Mouse (Mus musculus) neural tube, embryonic 13.5 days (tissue): ENCODE data around the gene Sox6. TPM values are rescaled to one million over a fixed set of nuclear protein-coding genes. Genes with fewer than 3 reads are reported as not detected.
A peak's percentile ranks its signal among the peaks of the same experiment; 100 is the strongest.

ENCODE experiments used
- ATAC-seq: fragments of 200-750 bp; cut with Nextera tagmentation; 2 replicates; pipeline ENCODE4 v1.8.0; 2017; ENCODE audit warnings: low read depth, mild to moderate bottlenecking, moderate TSS enrichment, moderate library complexity
- H3K27ac ChIP-seq: fragments of 300-500 bp; sonication (generic); replicated peaks from 2 replicates; pipeline ENCODE4 v1.5.1; 2015; ENCODE audit warnings: moderate library complexity, mild to moderate bottlenecking, inconsistent platforms
- H3K27me3 ChIP-seq: fragments of 300-500 bp; sonication (generic); 2 replicates; pipeline ENCODE4 v1.6.1; 2015; ENCODE audit warnings: mild to moderate bottlenecking, inconsistent platforms
- H3K36me3 ChIP-seq: fragments of 300-500 bp; sonication (generic); 2 replicates; pipeline ENCODE4 v1.6.1; 2015; ENCODE audit warnings: mild to moderate bottlenecking, inconsistent platforms
- H3K4me1 ChIP-seq: fragments of 300-500 bp; sonication (generic); replicated peaks from 2 replicates; pipeline ENCODE4 v1.6.1; 2015; ENCODE audit warnings: inconsistent platforms
- H3K4me2 ChIP-seq: fragments of 300-500 bp; sonication (generic); 2 replicates; pipeline ENCODE4 v1.6.1; 2015; ENCODE audit warnings: inconsistent platforms, mild to moderate bottlenecking, moderate library complexity
- H3K4me3 ChIP-seq: fragments of 300-500 bp; sonication (generic); 2 replicates; pipeline ENCODE4 v1.5.1; 2015; ENCODE audit warnings: mild to moderate bottlenecking, inconsistent platforms
- H3K9ac ChIP-seq: fragments of 300-500 bp; sonication (generic); 2 replicates; pipeline ENCODE4 v1.6.1; 2015; ENCODE audit warnings: moderate library complexity, mild to moderate bottlenecking, inconsistent platforms
- H3K9me3 ChIP-seq: fragments of 300-500 bp; sonication (generic); 2 replicates; pipeline ENCODE4 v1.6.1; 2016; ENCODE audit warnings: inconsistent platforms
- WGBS: fragments of 180-500 bp; shearing (Covaris S2); methylation state at CpG from one replicate; pipeline ENCODE4 v1.1.7; 2015; 5-methylcytosine and 5-hydroxymethylcytosine counted together
- polyA plus RNA-seq: library from polyadenylated mRNA; unstranded; fragments of >200 nt; fragmentation: Nextera tagmentation; extraction: Ambion mirVana; gene quantifications from 2 replicates; pipeline ENCODE4 v1.2.1, GENCODE M21; 2015

Gene Sox6
- polyA plus RNA-seq, 1 experiment from 2014 or later = 46.1 TPM

DNA sequence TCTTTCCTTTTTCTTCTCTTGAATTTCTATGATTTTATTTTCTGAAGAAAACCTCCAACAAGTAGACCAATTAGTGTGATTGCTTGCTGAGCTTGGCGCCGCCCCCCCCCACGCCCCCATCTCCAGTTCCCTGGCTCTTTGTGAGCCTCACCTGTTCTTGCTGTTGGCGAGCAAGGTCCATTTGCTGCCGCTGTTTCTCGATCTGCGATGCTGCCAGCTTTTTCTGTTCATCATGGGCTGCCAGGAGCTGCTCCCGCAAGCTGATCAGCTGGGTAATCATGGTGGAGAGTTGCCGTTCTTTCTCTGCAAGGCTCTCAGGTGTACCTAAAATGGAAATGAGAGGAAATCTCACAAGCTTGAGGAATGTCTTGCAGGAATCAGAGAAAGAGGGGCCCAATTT lies 376.5 kb downstream of the Sox6 start:
- Histone ChIP-seq H3K36me3 (no peaks in the 10 kb centered on the region), H3K9me3 (no peaks in the 10 kb centered on the region), H3K4me3 (no peak overlapping the region), H3K4me1 (peaks cover 26% of the 10 kb centered on the region), H3K9ac (no peak overlapping the region), H3K4me2 (no peak overlapping the region), H3K27me3 (peaks cover 42% of the 10 kb centered on the region), H3K27ac (no peak overlapping the region)
- ATAC-seq = no peak
- 84% methylated on average over 9 of the region's 9 CpGs for WGBS

DNA sequence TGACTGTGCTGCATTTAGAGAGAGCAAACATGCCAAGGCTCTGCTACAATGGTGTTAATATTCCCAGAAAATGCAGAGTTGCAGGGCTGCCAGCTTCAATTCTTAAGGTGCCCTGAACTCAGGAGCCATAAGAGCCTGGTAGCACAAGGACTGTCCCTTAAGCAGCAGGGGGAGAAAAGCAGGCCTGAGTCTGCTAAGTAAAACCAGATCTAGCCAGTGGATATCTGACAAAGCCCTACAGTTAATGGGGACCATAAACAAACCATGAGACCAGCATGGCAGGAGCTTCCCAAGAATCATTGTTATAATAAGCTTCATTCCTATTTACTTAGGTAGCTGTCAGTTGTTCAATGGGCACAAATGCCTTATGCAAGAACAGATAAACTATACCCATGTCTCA lies 391.9 kb downstream of the Sox6 start:
- Histone ChIP-seq H3K4me2 (no peak overlapping the region), H3K4me1 (peaks cover 20% of the 10 kb centered on the region), H3K27ac (no peak overlapping the region), H3K27me3 (peaks cover 13% of the 10 kb centered on the region; the same call in 1 of the 2 replicates), H3K4me3 (no peak overlapping the region), H3K9ac (no peak overlapping the region), H3K36me3 (no peaks in the 10 kb centered on the region), H3K9me3 (no peaks in the 10 kb centered on the region)
- ATAC-seq = no peak

DNA sequence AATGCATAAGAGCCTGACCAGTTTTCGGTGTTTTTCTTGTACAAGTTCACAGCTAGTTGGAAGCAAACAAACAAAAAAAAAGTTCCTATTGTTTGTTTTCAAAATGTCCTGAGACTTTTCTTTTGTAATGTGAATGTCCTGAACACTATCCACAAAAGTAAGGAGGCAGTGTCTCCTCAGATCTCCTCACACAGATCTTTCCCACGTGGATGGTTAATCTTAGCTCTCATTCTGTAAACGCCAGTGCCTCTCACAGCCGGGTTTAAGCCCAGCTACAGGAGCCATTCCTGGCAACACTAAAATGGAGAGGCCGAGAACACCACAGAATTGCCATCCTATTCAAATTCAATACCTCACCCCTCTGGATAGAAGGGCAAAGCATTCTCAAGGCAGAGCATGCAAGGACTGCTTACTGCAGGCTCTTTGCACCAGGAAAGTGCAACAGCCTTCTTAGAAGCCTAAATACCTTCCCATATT lies 392.6 kb downstream of the Sox6 start:
- Histone ChIP-seq H3K9ac (no peak overlapping the region), H3K9me3 (no peaks in the 10 kb centered on the region), H3K4me2 (no peak overlapping the region), H3K27ac (peak overlapping the region; percentile 28; the same call in 1 of the 2 replicates), H3K4me3 (no peak overlapping the region), H3K36me3 (no peaks in the 10 kb centered on the region), H3K4me1 (peaks cover 20% of the 10 kb centered on the region), H3K27me3 (peaks cover 13% of the 10 kb centered on the region; the same call in 1 of the 2 replicates)
- ATAC-seq = no peak
- 5% methylated on average over 5 of the region's 5 CpGs for WGBS

DNA sequence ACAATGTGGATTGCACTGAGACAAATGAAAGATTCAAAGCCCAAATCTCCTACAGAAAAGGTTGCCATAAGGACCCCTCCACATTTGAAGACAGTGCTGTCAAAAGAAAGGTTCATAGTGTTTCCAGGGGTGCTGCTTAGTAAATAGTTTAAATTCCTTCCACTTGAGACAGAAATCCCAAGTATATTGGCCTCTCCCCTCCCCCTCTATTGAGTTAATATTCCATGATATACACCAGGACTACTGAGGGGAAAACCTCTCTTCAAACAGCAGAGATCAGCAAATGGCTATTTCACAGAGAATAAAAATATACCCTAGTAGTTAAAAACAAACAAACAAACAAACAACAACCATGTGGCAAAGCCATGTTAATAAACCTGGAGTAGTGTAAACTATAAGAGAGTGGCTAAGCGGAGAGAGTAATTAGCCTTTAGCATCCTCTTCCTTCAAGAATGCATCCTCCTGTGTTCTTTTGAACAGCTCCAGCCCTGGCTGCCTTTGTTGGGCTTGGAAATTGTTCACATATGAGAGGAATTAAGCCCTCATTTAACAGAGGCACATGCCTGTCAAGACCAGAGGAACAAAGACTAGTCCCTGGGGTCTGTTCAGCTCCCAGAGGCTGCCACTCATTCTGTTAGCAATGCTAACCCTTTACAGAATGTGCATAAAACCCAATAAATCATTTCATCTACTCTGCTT lies 393.2 kb downstream of the Sox6 start:
- H3K27ac ChIP-seq = 0 out of 2 replicates have a peak overlapping the region, but pooled peaks have one; percentile 28
- no peak for ATAC-seq

DNA sequence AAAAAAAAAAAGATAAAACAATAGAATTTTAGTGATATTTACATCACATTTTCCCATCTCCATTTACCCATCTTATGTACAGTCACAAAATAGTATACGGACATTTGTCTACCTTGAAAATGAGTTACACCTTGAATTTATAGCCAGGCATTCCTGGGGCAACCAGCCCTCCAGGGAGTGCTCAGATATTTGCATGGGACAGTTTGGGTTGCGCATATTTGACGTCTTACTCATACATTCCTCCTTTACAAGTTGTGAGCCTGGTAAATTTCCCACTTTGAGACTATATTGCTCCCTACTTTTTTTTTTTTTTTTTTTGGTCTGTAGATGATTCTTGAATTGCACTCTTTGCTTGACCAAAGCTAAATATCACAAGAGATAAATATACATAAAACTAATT lies 407.9 kb downstream of the Sox6 start:
- Histone ChIP-seq H3K4me2 (no peak overlapping the region), H3K9me3 (no peaks in the 10 kb centered on the region), H3K4me1 (peaks cover 25% of the 10 kb centered on the region), H3K9ac (no peak overlapping the region), H3K27me3 (peaks cover 24% of the 10 kb centered on the region; the same call in 1 of the 2 replicates), H3K36me3 (no peaks in the 10 kb centered on the region), H3K4me3 (no peak overlapping the region), H3K27ac (no peak overlapping the region)
- no peak for ATAC-seq
- WGBS = 87% methylated on average over 3 of the region's 3 CpGs

More for the DNA sequence above, 393.2 kb downstream of the Sox6 start:
- H3K36me3 ChIP-seq = no peaks in the 10 kb centered on the region
- no peaks in the 10 kb centered on the region for H3K9me3 ChIP-seq
- no peak overlapping the region for H3K4me2 ChIP-seq
- peaks cover 20% of the 10 kb centered on the region for H3K4me1 ChIP-seq
- H3K27me3 ChIP-seq = peaks cover 13% of the 10 kb centered on the region; the same call in 1 of the 2 replicates
- WGBS = 15% methylated on average over 1 of the region's 1 CpGs
- H3K4me3 ChIP-seq = no peak overlapping the region
- no peak overlapping the region for H3K9ac ChIP-seq

DNA sequence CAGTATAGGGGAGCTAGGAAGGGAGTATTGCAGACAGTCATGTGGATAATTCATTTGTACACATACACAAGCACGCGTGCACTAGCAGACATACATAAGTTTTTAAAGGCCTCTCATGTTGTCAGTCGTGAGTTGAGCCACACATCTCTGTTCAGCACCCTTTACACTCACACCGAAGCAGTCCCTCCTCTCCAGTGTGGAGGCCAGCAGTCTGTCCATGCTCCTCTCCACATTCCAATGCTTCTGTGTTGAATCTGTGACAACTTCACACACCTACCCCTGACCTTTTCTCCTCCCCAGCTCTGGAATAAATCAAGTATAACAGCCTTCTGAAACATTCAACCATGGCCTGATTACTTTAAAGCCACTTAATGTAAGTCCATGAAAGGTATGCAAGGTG lies 408.3 kb downstream of the Sox6 start:
- no peak overlapping the region for H3K4me2 ChIP-seq
- no peak overlapping the region for H3K4me3 ChIP-seq
- H3K27ac ChIP-seq = no peak overlapping the region
- H3K4me1 ChIP-seq = peaks cover 29% of the 10 kb centered on the region
- H3K36me3 ChIP-seq = no peaks in the 10 kb centered on the region
- WGBS = 89% methylated on average over 4 of the region's 4 CpGs
- no peak overlapping the region for H3K9ac ChIP-seq
- no peak for ATAC-seq
- H3K27me3 ChIP-seq = peaks cover 24% of the 10 kb centered on the region; the same call in 1 of the 2 replicates
- no peaks in the 10 kb centered on the region for H3K9me3 ChIP-seq

DNA sequence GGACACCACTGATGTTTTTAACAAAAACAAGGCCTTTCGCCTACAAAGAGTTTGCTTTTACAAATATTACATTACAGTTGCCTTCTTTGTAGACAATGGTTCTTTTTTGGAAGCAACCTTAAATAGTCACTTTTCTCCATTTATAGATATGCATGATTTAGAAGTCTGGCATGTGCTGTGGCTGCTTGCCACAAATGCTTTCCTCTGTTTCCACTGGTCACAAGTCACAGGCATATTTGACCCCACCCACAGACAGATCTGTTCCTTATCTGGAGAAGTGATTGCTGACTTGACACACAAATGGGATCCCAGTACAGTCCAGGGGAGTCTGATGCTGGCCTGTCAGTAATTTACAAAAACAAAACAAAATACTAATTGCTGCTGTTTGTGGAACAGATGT lies 409.8 kb downstream of the Sox6 start:
- no peaks in the 10 kb centered on the region for H3K9me3 ChIP-seq
- H3K9ac ChIP-seq = no peak overlapping the region
- 94% methylated on average over 1 of the region's 1 CpGs for WGBS
- H3K36me3 ChIP-seq = no peaks in the 10 kb centered on the region
- peaks cover 29% of the 10 kb centered on the region; the same call in 1 of the 2 replicates for H3K27me3 ChIP-seq
- no peak overlapping the region for H3K4me3 ChIP-seq
- H3K27ac ChIP-seq = no peak overlapping the region
- ATAC-seq = no peak
- no peak overlapping the region for H3K4me2 ChIP-seq
- H3K4me1 ChIP-seq = peaks cover 44% of the 10 kb centered on the region

DNA sequence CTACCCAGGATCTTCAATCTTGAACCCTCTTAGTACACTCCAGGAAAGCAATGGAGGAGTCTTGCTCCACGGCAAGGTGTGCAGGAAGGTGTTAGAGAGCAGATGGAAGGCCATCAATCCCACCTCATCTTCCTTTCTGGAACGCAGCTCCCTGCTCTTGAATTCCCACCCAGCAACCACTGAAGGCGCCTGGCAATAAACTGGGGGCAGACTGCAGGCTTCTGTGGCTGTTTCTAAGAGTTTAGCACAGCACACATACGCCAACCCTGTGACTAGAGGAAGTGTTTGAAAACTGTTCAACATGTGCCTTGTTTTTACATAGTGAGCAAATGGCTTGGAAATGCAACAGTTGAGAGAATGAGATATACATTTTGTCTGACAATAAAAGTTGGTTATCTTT lies 412.6 kb downstream of the Sox6 start:
- Histone ChIP-seq H3K9ac (no peak overlapping the region), H3K4me1 (peaks cover 46% of the 10 kb centered on the region), H3K27ac (no peak overlapping the region), H3K27me3 (peaks cover 36% of the 10 kb centered on the region; the same call in 1 of the 2 replicates), H3K9me3 (no peaks in the 10 kb centered on the region), H3K36me3 (no peaks in the 10 kb centered on the region), H3K4me2 (no peak overlapping the region), H3K4me3 (no peak overlapping the region)
- 36% methylated on average over 4 of the region's 4 CpGs for WGBS
- no peak for ATAC-seq

DNA sequence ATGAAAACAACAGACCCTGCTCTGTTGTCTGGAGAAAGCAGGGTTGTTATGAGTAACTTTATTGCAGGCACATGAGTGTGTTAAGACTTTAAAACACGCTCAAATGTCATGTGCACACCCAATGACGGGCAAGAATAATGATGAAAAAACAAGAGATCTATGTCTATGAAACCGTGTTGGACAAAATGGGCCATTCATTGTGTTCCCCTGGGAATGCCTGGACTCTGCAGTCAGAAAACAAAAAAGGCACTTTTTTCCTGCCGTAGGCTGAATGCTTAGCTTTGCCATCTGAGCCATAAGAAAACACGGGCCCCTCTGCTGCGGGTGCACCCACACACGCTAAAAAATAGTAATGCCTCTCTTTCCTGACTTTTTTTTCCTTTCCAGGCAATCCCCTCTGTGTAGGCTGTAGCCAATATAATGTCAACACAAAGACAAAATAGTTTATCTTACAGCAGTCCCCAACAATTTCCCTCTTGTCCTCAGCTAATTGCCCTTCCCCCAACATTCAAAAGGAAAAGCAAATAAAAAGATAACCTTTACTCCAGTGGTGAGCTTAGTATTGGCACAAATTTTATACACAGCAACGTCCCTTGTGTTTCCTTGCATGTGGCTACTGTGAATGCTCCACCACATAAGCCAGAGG lies 413.6 kb downstream of the Sox6 start:
- H3K27me3 ChIP-seq = peaks cover 33% of the 10 kb centered on the region; the same call in 1 of the 2 replicates
- 5% methylated on average over 8 of the region's 8 CpGs for WGBS
- no peaks in the 10 kb centered on the region for H3K36me3 ChIP-seq
- peak overlapping the region; percentile 6 for H3K4me2 ChIP-seq
- no peak overlapping the region for H3K4me3 ChIP-seq
- H3K9me3 ChIP-seq = no peaks in the 10 kb centered on the region
- H3K4me1 ChIP-seq = peaks cover 46% of the 10 kb centered on the region
- peak overlapping the region; percentile 39 for H3K27ac ChIP-seq
- no peak overlapping the region for H3K9ac ChIP-seq
- no peak for ATAC-seq

DNA sequence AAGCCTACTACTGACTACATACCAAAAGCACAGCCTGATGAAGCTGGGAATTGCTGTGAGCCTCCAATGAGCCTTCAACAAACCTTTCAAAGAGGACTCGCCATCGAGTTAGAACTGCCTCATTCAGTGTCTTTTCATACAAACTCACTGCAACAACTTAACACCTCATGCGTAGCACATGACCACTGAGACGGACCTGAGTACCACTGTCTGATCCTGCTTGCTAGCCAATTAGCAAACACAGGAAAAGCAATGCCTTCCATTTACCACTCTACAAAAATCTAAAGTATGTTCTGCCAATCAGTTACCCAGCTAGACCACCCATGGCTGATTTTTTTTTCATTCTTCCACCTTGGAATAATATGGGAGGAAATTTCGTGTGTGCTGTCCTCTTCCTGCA lies 414.1 kb downstream of the Sox6 start:
- Histone ChIP-seq H3K9ac (no peak overlapping the region), H3K9me3 (no peaks in the 10 kb centered on the region), H3K36me3 (no peaks in the 10 kb centered on the region), H3K4me2 (peak overlapping the region; percentile 6; the same call in 1 of the 2 replicates), H3K27me3 (peaks cover 27% of the 10 kb centered on the region; the same call in 1 of the 2 replicates), H3K4me1 (peaks cover 46% of the 10 kb centered on the region), H3K27ac (peak overlapping the region; percentile 39; the same call in 1 of the 2 replicates), H3K4me3 (no peak overlapping the region)
- 35% methylated on average over 5 of the region's 5 CpGs for WGBS
- ATAC-seq = no peak; the same call in 1 of the 2 replicates

DNA sequence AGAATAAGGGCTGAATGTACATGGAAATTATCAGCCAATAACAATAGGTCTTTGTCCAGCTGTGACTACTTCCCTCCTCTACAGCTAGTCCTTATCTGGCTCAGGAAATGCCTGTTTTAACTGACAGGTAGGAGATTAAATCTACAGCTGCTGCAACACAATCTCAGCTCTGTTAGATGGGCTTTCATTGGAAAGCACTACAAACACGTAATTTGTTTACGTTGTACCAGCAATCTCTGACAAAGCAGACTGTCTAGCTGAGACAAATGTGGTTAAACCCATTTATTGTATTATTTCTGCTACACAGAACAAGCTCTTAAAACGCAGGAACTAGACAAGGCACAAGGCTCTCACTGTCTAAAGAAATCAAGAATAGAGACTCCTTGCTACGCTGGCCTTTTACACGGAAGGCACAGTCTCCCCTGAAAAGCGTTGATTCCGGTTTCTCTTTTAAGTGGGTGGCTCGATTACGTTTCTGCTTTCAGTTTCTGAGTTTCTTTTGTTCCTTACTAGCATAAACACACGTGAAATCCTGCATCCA lies 422.8 kb downstream of the Sox6 start:
- Histone ChIP-seq H3K27me3 (no peaks in the 10 kb centered on the region), H3K4me2 (peak overlapping the region; percentile 49), H3K4me1 (peaks cover 14% of the 10 kb centered on the region), H3K27ac (peak overlapping the region; percentile 55), H3K36me3 (no peaks in the 10 kb centered on the region), H3K9me3 (no peaks in the 10 kb centered on the region), H3K4me3 (peak overlapping the region; percentile 24), H3K9ac (peak overlapping the region; percentile 50)
- WGBS = 12% methylated on average over 10 of the region's 10 CpGs
- peak; percentile 71; the same call in 1 of the 2 replicates for ATAC-seq

DNA sequence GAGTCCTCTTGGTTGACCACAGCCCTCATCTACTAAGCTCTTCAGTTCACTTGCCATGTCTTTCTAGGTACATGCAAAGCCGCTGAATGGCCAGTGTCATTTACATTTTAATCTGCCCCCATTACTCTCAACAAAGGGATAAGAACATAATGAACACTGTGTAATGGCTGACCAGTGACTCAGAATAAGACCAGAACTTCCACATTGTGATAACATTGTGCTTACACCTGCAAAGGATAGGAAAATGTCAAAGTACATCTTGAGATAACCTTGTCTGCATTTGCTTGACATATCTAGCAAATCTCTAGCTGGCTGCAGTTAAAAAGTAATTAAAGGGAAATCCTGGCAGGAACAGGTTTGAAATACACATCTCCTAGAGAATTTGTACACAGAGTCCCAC lies 431.1 kb downstream of the Sox6 start:
- H3K9ac ChIP-seq = no peak overlapping the region
- H3K4me3 ChIP-seq = no peak overlapping the region
- ATAC-seq = no peak
- 84% methylated on average over 1 of the region's 1 CpGs for WGBS
- no peaks in the 10 kb centered on the region for H3K9me3 ChIP-seq
- H3K36me3 ChIP-seq = no peaks in the 10 kb centered on the region
- H3K4me2 ChIP-seq = no peak overlapping the region
- no peaks in the 10 kb centered on the region for H3K27me3 ChIP-seq
- peaks cover 6% of the 10 kb centered on the region for H3K4me1 ChIP-seq
- no peak overlapping the region for H3K27ac ChIP-seq
